Mouse (Mus musculus): ENCODE results near the gene March11.

The March11 gene

GRCm38 (mm10) chr15:26373759-26374158, 64.9 kb downstream of the March11 start:
- DNase-seq (ENCODE audit: low read depth in 1 of 2, low spot score in 2 of 2) = no peak

DNA sequence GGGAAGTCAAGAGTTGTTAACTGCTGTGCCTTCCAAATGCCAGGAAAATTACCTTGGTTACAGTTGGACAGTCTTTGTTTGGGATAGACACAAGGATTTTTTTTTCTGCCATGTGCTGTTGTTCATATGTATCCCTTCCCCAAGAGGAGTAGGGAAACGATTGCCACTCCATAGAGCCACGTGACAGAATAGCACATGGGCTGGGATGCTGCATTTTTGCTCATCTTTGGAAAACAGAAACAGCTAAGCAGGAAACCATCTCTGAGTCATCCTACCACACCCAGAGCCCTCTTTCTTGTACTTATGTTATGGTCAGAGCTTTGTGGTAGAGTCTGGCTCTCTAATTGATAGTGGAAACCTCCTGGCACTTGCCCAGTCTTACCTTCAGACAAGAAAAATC, 65.4 kb downstream of the March11 start:
- no peak for DNase-seq (ENCODE audit: low read depth in 1 of 2, low spot score in 2 of 2)

DNA sequence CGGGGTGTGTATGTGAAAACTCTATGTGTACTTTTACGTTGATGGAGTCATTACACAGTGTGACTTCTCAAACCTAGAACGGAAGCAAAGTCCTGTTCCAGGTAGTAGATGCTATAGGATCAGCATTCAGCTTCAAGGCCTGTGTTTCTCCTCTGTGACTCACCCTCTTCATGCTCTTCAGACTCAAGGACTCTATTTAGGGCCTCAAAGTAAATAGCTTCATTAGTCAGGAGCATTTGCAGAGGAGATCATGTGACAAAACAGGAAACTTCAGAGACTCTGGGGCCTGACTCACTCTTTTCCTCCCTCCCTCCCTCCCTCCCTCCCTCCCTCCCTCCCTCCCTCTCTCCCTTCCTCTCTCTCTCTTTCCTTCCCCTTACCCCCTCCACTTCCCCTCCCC, 66.1 kb downstream of the March11 start:
- DNase-seq (ENCODE audit: low read depth in 1 of 2, low spot score in 2 of 2) = no peak

GRCm38 (mm10) chr15:26377355-26377754, 68.5 kb downstream of the March11 start:
- no peak for DNase-seq (ENCODE audit: low read depth in 1 of 2, low spot score in 2 of 2)

GRCm38 (mm10) chr15:26378879-26379278, 70.0 kb downstream of the March11 start:
- no peak for DNase-seq (ENCODE audit: low read depth in 1 of 2, low spot score in 2 of 2)

DNA sequence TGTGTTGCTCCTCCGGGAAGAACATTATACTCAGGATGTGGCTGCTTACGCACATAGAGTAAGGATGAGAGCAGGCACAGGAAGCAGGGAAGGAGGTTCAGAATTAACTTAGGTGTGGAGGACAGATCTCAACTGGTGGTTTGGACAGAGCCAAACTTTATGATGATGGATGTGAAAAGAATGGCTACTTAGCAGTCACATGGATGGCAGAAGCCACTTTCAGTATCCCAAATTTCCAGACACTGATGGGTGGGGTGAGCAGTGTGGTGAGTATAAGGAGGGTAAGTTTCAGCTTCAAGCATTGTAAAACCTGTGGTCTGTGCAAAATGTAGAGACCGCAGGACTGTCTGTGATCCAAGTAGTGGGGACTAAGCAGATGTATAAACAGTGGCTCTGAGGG, 71.0 kb downstream of the March11 start:
- no peak for DNase-seq (ENCODE audit: low read depth in 1 of 2, low spot score in 2 of 2)

DNA sequence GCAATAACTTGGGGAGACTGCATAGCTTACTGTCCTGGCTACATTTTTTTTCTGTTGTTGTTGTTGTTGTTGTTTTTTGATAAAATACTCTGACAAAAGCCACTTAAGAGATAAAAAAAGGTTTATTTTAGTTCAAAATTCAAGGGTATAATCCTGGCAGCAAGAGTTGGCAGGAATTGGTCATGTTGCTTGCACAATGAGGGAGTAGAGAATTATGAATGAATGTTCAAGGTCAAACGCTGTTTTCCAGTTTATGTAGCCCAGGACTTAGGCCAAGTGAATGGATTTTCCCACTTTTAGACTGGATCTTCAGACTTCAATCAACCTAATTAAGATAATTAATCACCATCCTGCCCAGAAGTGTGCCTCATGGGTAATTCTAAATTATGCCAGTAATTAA, 72.0 kb downstream of the March11 start:
- no peak for DNase-seq (ENCODE audit: low read depth in 1 of 2, low spot score in 2 of 2)

DNA sequence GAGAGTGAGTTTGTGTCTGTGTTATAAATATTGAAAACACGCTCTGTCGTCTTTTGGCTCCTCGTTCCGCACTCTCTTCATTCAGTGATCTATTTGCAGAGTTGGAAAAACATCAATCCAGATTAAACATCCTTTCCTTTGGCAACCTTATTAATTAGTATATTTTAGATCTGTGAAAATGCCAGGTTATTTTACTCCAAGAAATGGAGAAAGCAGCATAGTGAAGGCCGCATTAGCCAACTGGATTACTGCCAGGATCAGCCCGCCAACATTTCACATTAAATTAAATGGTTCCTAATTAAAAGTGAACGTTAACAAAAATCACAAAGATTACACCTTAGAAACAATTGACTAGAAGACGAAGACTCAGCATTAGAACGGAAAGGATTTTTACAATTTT, 81.2 kb downstream of the March11 start:
- no peak for DNase-seq (ENCODE audit: low read depth in 1 of 2, low spot score in 2 of 2)

GRCm38 (mm10) chr15:26396556-26396955, 87.7 kb downstream of the March11 start:
- DNase-seq (ENCODE audit: low read depth in 1 of 2, low spot score in 2 of 2) = no peak

- DNase-seq (ENCODE audit: low read depth in 1 of 2, low spot score in 2 of 2) = no peak
Measured at GRCm38 (mm10) chr15:26425284-26425683, 116.4 kb downstream of the March11 start.

GRCm38 (mm10) chr15:26426231-26426630, 117.4 kb downstream of the March11 start:
- DNase-seq (ENCODE audit: low read depth in 1 of 2, low spot score in 2 of 2) = no peak

GRCm38 (mm10) chr15:26430565-26430964, 121.7 kb downstream of the March11 start:
- no peak for DNase-seq (ENCODE audit: low read depth in 1 of 2, low spot score in 2 of 2)

DNA sequence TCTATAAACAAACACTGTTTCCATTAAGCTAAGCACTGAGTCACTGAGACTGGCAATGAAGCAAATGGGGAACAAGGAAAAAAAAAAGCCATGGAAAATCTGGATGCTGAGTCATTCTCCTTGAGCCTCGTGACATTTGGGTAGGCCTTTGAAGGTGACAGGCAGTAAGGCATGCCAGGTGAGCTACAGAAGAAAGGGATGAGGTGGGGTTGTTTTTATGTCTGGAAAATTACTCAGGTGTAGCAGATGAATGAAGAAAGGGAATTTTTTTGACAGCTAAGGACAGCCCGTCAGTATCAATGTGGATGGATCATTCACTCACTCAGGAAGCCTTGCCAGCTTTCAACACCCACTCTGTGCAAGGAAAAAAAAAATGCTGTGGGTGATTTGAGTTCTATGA, 123.8 kb downstream of the March11 start:
- no peak for DNase-seq (ENCODE audit: low read depth in 1 of 2, low spot score in 2 of 2)

DNA sequence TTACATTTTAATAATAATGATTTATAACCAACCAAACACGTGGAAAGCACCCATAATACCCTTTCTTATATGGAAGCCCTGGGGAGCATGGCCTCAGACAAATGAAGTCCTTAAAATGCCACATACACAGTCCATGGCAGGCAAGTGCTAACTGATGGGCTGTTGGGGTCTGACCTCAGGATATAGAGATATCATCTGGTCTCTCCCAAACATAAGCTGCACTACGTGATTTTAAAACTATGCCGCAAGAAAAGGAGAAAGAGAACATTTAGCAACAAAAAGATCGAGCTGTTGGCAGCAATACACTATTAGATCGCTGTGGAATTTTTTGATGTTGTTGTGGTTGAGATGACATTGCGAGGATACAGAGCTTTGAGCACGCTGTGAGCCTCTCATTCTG, 126.9 kb downstream of the March11 start:
- no peak for DNase-seq (ENCODE audit: low read depth in 1 of 2, low spot score in 2 of 2)

- no peak for DNase-seq (ENCODE audit: low read depth in 1 of 2, low spot score in 2 of 2)
Measured at GRCm38 (mm10) chr15:26437113-26437512, 128.3 kb downstream of the March11 start.
